Mouse (Mus musculus): ENCODE data around the gene Cpne5. TPM values are rescaled to one million over a fixed set of nuclear protein-coding genes. Genes with fewer than 3 reads are reported as not detected.

Cpne5 gene
- total and polyA plus RNA-seq, 2 experiments from 2014 or later: 3.6 to 8.4 TPM

- no peak overlapping the region for H3K27ac ChIP-seq (ENCODE audit: low read depth)
- WGBS: 88% methylated on average over 15 of the region's 15 CpGs
- peaks cover 36% of the 10 kb centered on the region for H3K4me1 ChIP-seq (ENCODE audit: control insufficient read depth, insufficient read depth)
- H3K27me3 ChIP-seq (ENCODE audit: control insufficient read depth, insufficient read depth, low read length): no peaks in the 10 kb centered on the region
- H3K36me3 ChIP-seq (replicated peaks; ENCODE audit: control insufficient read depth, insufficient read depth, low read length): peaks cover 24% of the 10 kb centered on the region
- ATAC-seq (ENCODE audit: insufficient read depth, low read depth) (no peak), DNase-seq (ENCODE audit: low spot score) (no peak)
- no peak overlapping the region for H3K4me2 ChIP-seq (ENCODE audit: low read depth, low read length)
- TF ChIP-seq CTCF (IDR thresholded peaks at IDR 0.05; ENCODE audit: low read depth) (no peak), EP300 (IDR thresholded peaks at IDR 0.05; ENCODE audit: low read depth) (no peak)
- no peaks in the 10 kb centered on the region for H3K9me3 ChIP-seq (replicated peaks; ENCODE audit: control insufficient read depth, low read length)
- H3K4me3 ChIP-seq (ENCODE audit: low read depth, low read length): no peak overlapping the region
- H3K9ac ChIP-seq (replicated peaks; ENCODE audit: low read depth, low read length): no peak overlapping the region
These were observed 22.5 kb upstream of the Cpne5 start for GRCm38 (mm10) chr17:29260501-29260900.

- H3K4me2 ChIP-seq (ENCODE audit: low read depth, low read length): no peak overlapping the region
- H3K27ac ChIP-seq (ENCODE audit: low read depth): 0 out of 2 replicates have a peak overlapping the region, but pooled peaks have one; percentile 26
- H3K36me3 ChIP-seq (replicated peaks; ENCODE audit: control insufficient read depth, insufficient read depth, low read length): peaks cover 24% of the 10 kb centered on the region
- H3K4me3 ChIP-seq (ENCODE audit: low read depth, low read length): no peak overlapping the region
- peak; percentile 79 for DNase-seq (ENCODE audit: low spot score)
- TF ChIP-seq EP300 (IDR thresholded peaks at IDR 0.05; ENCODE audit: low read depth) (no peak), CTCF (IDR thresholded peaks at IDR 0.05; ENCODE audit: low read depth) (peak; percentile 94)
- no peak overlapping the region for H3K9ac ChIP-seq (replicated peaks; ENCODE audit: low read depth, low read length)
- no peaks in the 10 kb centered on the region for H3K27me3 ChIP-seq (ENCODE audit: control insufficient read depth, insufficient read depth, low read length)
- ATAC-seq (ENCODE audit: insufficient read depth, low read depth): 0 out of 2 replicates have a peak, but pooled peaks have one; percentile 12
- peaks cover 40% of the 10 kb centered on the region for H3K4me1 ChIP-seq (ENCODE audit: control insufficient read depth, insufficient read depth)
- WGBS: 9% methylated on average over 3 of the region's 3 CpGs
- no peaks in the 10 kb centered on the region for H3K9me3 ChIP-seq (replicated peaks; ENCODE audit: control insufficient read depth, low read length)
These were observed 21.5 kb upstream of the Cpne5 start for GRCm38 (mm10) chr17:29259489-29259888.

GRCm38 (mm10) chr17:29258921-29259320 lies 21.0 kb upstream of the Cpne5 start:
- Histone ChIP-seq H3K36me3 (replicated peaks; ENCODE audit: control insufficient read depth, insufficient read depth, low read length) (peaks cover 24% of the 10 kb centered on the region), H3K9me3 (replicated peaks; ENCODE audit: control insufficient read depth, low read length) (no peaks in the 10 kb centered on the region), H3K4me3 (ENCODE audit: low read depth, low read length) (no peak overlapping the region), H3K4me2 (ENCODE audit: low read depth, low read length) (no peak overlapping the region), H3K27ac (ENCODE audit: low read depth) (no peak overlapping the region; the same call in 1 of the 2 replicates), H3K9ac (replicated peaks; ENCODE audit: low read depth, low read length) (no peak overlapping the region), H3K27me3 (ENCODE audit: control insufficient read depth, insufficient read depth, low read length) (no peaks in the 10 kb centered on the region), H3K4me1 (ENCODE audit: control insufficient read depth, insufficient read depth) (peaks cover 46% of the 10 kb centered on the region)
- 79% methylated on average over 2 of the region's 2 CpGs for WGBS
- DNase-seq (ENCODE audit: low spot score) (no peak), ATAC-seq (ENCODE audit: insufficient read depth, low read depth) (no peak)
- TF ChIP-seq CTCF (IDR thresholded peaks at IDR 0.05; ENCODE audit: low read depth) (no peak), EP300 (IDR thresholded peaks at IDR 0.05; ENCODE audit: low read depth) (no peak)

GRCm38 (mm10) chr17:29258025-29258558 lies 20.1 kb upstream of the Cpne5 start:
- Histone ChIP-seq H3K4me1 (ENCODE audit: control insufficient read depth, insufficient read depth) (peaks cover 48% of the 10 kb centered on the region), H3K4me3 (ENCODE audit: low read depth, low read length) (no peak overlapping the region), H3K9ac (replicated peaks; ENCODE audit: low read depth, low read length) (no peak overlapping the region), H3K27me3 (ENCODE audit: control insufficient read depth, insufficient read depth, low read length) (no peaks in the 10 kb centered on the region), H3K4me2 (ENCODE audit: low read depth, low read length) (no peak overlapping the region), H3K27ac (ENCODE audit: low read depth) (peak overlapping the region; percentile 92), H3K36me3 (replicated peaks; ENCODE audit: control insufficient read depth, insufficient read depth, low read length) (peaks cover 24% of the 10 kb centered on the region), H3K9me3 (replicated peaks; ENCODE audit: control insufficient read depth, low read length) (no peaks in the 10 kb centered on the region)
- no peak for ATAC-seq (ENCODE audit: insufficient read depth, low read depth)
- WGBS: 72% methylated on average over 10 of the region's 10 CpGs
- no peak for DNase-seq (ENCODE audit: low spot score)
- TF ChIP-seq EP300 (IDR thresholded peaks at IDR 0.05; ENCODE audit: low read depth): no peak
- no peak for TF ChIP-seq CTCF (IDR thresholded peaks at IDR 0.05; ENCODE audit: low read depth)

GRCm38 (mm10) chr17:29257001-29257511 lies 19.1 kb upstream of the Cpne5 start:
- Histone ChIP-seq H3K27me3 (ENCODE audit: control insufficient read depth, insufficient read depth, low read length) (no peaks in the 10 kb centered on the region), H3K4me3 (ENCODE audit: low read depth, low read length) (no peak overlapping the region), H3K36me3 (replicated peaks; ENCODE audit: control insufficient read depth, insufficient read depth, low read length) (peaks cover 24% of the 10 kb centered on the region), H3K27ac (ENCODE audit: low read depth) (peak overlapping the region; percentile 92), H3K4me1 (ENCODE audit: control insufficient read depth, insufficient read depth) (peaks cover 51% of the 10 kb centered on the region), H3K9me3 (replicated peaks; ENCODE audit: control insufficient read depth, low read length) (no peaks in the 10 kb centered on the region), H3K9ac (replicated peaks; ENCODE audit: low read depth, low read length) (no peak overlapping the region), H3K4me2 (ENCODE audit: low read depth, low read length) (no peak overlapping the region; the same call in 1 of the 2 replicates)
- DNase-seq (ENCODE audit: low spot score): peak; percentile 93
- peak; percentile 84 for ATAC-seq (ENCODE audit: insufficient read depth, low read depth)
- WGBS: 43% methylated on average over 10 of the region's 10 CpGs
- TF ChIP-seq EP300 (IDR thresholded peaks at IDR 0.05; ENCODE audit: low read depth) (peak; percentile 100), CTCF (IDR thresholded peaks at IDR 0.05; ENCODE audit: low read depth) (no peak)
